Mouse (Mus musculus) telencephalon, adult 2 months (tissue): Measurements from ENCODE around the gene Olfr609.
"Not testable (repeated sequence)": the region's sequence is repeated elsewhere in the genome, so short reads cannot be mapped to it uniquely, and the experiment has no call there.

Experiments used
- DNase-seq: peaks from one replicate; pipeline ENCODE4 v3.0.0-alpha.2; 2011; ENCODE audit warnings: low read depth, low spot score

Gene Olfr609

DNA sequence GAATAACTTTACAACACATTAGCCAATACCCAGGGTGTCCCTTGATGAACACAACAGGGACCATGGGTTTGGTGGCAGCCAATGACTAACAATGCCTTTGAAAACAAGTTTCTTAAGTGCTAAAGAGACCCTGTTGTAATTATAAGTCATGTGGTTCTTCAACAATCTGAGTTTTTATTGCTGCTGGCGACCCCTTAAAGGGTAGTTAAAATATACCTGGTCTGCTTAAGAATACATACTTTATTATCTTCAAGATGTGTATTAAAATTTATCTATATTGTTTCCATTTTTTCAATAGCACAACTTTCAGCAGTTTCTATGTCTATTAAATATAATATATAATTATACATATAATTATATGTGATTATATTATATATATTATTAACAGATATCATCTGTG is at the start of gene Olfr609:
TSS of gene Olfr609 (minus strand) at position 101 of the 400 bp plus-strand sequence.
- DNase-seq: no peak

DNA sequence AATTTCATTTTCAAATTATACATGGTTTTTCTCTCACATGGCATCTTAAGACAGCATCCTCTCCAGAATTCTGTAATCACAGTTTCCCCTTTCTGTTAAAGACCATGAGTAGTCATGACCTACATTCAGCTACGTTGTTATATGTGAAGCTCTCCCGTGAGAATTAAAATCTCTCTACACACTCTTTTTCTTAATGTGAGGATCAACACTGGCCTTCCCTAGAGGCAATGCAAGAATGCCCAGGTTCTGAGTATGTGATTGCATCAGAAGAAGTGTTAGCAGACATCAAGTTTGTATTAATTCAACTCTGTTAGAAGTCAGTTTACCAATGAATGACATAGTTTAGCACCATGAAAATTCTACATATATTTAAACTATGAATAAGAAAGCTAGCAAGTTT is 44.8 kb upstream of the Olfr609 start, which contains the start of gene Olfr612:
TSS of gene Olfr612 (minus strand) at position 101 of the 400 bp plus-strand sequence.
- DNase-seq: not testable (repeated sequence)

DNA sequence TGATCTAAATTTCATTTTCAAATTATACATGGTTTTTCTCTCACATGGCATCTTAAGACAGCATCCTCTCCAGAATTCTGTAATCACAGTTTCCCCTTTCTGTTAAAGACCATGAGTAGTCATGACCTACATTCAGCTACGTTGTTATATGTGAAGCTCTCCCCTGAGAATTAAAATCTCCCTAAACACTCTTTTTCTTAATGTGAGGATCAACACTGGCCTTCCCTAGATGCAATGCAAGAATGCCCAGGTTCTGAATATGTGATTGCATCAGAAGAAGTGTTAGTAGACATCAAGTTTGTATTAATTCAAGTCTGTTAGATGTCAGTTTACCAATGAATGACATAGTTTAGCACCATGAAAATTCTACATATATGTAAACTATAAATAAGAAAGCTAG is 22.9 kb upstream of the Olfr609 start, which contains the start of gene Olfr611:
TSS of gene Olfr611 (minus strand) at position 101 of the 400 bp plus-strand sequence.
- not testable (repeated sequence) for DNase-seq

DNA sequence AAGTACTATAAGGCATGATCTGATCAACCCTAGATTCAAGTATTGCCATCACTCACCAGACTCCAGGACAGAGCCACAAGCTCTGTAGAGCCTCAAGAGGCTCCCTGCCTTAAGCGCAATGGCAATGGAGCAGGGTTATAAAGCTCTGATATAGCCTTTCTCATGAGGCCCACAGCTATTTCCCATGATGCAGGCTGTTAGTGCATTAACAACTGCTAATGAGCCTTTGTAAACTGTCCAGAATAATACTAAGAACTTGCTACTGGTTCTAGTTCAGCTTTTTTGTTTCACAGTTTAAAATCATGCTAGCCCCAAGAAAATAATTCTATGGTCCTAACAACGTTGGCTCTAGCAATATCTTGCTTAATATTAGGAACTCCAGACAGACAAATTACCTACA is 14.2 kb upstream of the Olfr609 start, which contains the start of gene Olfr610:
TSS of gene Olfr610 (minus strand) at position 101 of the 400 bp plus-strand sequence.
- DNase-seq: no peak

DNA sequence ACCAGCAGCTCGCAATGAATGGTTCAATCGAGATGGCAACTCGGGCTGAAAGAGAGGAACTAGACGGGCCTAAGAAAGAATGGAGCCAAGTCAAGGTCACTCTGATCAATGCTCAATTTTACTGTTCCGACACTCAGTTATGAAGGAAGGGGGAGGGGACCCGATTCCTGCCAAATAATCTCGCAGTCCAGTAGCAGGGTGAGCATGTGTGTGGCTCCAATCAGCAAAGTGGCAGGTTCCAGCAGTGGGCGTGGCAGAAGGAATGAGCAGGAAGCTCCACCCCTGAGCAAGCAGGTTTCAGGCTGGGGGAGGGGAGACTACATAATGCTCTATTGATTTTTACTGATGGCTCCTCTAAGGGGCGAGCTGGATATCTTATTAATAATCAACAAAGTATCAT is 20.8 kb downstream of the Olfr609 start:
- not testable (repeated sequence) for DNase-seq

DNA sequence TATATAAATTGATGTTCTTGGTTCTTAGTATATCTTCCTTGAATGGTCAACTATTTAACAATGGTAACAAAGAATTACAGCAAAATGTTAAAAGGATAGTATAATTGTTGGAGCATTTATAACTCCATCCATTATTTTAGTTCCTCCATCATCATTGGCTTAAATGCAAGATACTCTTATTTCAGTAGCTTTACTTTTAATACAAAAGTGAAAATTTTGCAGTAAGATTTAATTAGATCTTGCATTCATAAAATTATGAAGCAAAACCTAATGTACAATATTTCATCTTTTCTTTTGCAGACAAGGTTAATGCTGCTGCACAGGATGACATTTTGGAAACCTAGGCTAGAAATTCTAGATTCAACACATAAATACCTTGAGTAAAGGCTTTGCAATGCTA is 28.3 kb downstream of the Olfr609 start, which contains the start of gene Olfr608:
TSS of gene Olfr608 (plus strand) at position 301 of the 400 bp plus-strand sequence.
- DNase-seq: no peak

DNA sequence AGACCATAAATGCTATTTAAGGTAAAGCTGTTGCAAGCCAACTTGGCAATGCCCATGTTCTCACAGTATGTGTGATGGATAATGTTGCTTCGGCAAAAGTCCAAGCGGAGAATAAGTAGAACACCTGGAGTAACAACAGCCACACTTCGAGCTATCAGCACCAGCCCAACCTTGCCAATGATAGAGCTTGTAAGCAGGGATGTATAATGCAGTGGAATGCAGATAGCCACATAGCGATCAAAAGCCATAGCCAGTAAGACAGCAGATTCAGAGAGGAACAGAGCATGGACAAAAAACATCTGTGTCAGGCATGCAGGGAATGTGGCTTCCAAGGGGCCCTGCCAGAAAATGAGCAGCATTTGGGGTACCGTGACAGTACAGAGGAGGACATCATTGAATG is 37.3 kb downstream of the Olfr609 start:
- DNase-seq: no peak

DNA sequence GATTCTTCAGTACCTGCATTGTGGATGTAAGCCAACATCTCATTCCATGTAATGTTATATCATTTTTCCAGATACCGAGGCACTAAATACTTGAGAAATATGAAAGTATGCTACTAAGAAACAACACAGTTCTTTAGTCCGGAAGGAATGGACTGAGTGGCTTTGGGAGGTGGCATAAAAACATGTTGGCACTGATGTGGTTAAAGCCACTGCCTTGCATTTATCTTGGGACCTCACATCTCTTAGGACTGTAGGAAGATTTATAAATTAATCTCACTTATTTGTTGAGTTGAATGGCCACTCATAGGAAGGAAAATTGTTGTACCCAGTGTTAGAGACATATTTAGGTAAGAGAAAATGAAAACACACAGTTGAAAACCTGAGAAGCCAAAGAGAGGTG is 49.1 kb downstream of the Olfr609 start, which contains the start of gene Olfr606:
TSS of gene Olfr606 (plus strand) at position 301 of the 400 bp plus-strand sequence.
- no peak for DNase-seq

DNA sequence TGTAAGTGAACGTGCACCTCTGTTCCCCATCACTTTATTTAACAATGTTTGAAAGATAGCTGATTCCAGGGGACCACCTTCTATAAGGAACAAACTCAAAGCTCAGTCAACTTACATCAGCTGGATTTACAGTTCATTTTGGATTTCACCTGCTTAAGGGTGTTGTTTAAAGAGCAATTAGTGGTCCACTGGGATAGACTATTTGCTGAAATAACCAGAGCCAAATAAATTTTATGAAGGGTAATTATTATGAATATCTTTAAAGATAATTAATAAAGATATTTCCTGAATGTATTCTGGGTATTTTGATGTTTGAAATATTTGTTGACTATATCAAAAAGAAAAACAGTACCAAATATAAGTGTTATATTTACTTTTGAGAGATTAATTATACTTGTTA is 52.5 kb downstream of the Olfr609 start, which contains the start of gene Olfr605:
TSS of gene Olfr605 (minus strand) at position 101 of the 400 bp plus-strand sequence.
- DNase-seq: no peak
